Mouse (Mus musculus) thymus, postnatal 10 days (tissue): ENCODE measurements around the gene Zfp329.
"Not testable (repeated sequence)": the region's sequence is repeated elsewhere in the genome, so short reads cannot be mapped to it uniquely, and the experiment has no call there.

Experiments
- DNase-seq, 2 experiments: peaks; one replicate each; pipeline ENCODE4 v3.0.0; 2021; ENCODE audit warnings: low spot score in 2 of 2

Zfp329 gene

DNA sequence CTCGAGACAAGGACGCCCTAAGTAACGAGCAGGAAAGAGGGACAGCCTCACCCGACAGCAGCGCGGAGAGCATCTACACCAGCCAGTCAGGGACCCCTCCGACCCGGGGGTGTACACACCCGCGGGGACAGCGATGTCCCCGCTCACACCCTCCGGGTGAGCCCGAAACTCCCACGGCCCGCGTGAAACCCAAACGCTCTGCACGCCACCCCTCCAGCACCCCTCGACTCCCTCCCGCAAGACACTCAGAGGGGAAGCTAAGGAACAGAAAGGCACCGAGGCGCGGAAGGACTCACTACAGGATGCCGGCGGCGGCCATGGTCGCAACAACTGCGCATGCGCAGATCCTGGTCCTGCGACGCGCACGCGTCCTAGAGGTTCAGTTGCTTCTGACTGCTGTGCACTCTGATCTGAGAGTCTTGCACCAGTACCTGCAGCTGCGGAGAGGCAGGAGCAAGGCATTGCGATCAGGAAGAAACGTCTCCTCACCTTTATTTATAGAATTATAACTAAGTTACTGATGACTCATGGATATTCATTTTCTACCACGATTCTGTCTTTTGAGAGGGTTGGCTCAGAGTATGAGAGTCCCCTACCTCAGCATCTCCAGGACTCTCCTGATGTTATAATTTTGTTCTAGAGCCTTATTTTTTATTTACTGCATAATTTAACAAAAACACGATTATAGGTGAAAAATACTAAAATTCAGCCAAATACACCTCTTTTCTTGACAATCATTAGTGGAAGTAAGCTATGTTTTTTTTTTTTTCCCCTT is at the start of gene Zfp329:
Gene Zfp329, minus strand, starts transcription at position 338 of the 775 bp plus-strand sequence.
- DNase-seq = peak; percentile 88 to 93

DNA sequence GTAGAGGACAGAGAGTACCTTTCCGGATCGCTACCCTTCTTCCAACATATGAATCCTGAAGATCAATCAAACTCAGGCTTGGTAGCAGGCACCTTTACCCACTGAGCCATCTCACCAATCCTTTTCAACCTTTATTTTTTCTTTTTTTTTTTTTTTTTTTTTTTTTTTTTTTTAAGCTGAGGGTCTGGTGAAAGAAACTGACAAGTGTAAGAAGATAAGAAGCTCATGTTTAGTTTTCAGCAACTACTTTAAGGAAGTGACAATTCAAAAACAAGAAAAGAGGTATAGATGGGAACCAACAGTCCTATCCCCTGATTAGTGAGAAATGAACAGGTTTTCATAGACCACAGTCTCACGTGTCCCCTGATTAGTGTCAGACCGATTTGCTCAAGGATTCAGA is 17.1 kb upstream of the Zfp329 start:
- no peak for DNase-seq

DNA sequence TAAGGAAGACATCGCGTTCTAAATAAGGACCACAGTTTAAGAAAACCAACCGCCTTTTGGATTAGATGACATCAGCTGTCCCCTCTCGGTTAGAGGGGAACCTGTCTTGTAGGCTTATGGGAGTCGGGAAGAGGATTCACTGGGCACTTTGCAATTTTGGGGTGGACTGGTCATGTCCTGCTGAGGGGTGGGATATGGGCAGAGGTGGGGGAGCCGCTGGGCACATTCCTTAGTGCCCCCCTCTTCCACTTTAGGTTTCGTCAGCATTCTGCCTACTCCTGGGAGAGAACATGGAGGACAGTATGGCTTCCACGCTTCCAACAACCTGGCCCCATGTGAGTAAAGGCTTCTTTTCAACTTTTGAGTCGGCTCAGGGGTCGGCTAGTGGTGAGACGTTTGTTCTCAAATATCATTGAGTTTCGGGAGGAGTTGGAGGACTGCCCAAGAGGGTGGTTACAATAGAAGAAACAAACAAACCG is 16.6 kb upstream of the Zfp329 start:
- peak; percentile 8 to 18 for DNase-seq

GRCm38 (mm10) chr7:12834162-12835120 is 15.8 kb upstream of the Zfp329 start, which contains the start of gene Zfp110:
Gene Zfp110, plus strand, starts transcription at chr7:12834761.
- peak; percentile 84 to 86 for DNase-seq

DNA sequence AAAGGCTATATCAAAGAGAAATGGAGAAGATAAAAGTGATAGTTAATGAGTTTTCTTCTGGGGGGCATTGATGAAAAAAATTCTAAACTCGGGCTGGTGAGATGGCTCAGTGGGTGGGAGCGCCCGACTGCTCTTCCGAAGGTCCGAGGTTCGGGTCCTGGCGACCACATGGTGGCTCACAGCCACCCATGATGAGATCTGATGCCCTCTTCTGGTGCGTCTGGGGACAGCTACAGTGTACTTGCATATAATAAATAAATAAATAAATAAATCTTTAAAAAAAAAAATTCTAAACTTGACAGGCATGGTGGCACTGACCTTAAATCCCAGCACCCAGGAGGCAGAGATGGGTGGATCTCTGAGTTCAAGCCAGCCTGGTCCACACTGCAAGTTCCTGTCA is 3.1 kb downstream of the Zfp329 start:
- no peak for DNase-seq

DNA sequence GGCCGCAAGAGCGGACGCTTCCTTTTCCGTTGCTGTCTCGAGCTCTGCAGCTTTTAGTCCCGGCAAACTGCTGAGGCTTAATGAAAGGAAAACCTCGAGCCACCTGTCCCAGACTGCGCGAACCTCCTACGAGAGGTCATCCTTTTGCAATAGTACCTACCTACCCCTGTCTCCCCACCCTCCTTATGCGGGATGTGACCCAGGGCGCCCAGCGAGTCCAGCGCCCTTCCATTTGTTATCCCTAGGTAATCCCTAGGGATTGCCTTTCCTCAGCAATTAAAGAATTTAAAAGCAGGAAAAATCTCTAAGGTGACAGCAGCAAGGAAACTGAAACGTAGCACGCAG is 15.0 kb downstream of the Zfp329 start:
- DNase-seq = no peak

DNA sequence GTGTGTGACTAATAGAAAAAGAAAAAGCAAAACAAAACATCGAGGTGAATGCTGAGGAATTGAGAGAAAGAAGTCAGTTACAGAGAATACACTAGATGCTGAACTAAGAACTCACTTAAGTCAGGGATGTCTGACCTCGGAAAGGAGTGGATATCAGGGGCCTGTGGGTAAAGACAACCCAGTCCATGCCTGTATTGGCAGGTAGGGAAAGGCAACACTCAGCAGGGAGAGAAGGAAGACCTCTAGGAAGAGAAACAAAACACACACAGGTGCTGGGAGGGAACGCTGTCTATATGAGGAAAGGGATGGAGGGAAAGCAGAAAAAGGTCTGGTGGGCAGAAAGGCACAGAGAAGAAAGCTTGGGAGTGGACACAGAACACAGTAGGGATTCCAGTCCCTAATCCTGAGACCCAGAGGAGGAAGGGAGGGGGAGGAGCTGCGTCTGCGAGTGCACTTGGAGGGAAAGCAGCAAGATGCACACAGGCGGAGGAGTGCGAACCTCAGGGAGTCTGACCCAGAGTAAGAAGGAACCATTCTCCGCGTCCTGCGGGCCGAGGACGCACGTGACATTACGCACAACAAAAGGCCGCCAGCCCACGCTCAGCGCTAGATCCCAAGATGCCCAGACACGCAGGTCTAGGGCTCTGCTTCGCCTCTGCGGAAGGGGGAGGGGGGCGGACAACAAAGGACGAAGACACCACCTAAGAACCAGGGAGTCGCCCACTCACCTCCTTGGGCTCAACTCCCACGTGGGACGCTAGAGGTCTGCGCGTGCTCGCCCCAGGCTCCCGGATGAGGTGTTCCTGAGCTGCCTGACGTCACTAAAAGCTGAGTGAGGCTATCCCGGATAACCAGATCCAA is 15.6 kb downstream of the Zfp329 start, which contains the start of gene Zscan18:
Gene Zscan18, minus strand, starts transcription at position 770 of the 861 bp plus-strand sequence.
- peak; percentile 49 to 56 for DNase-seq

DNA sequence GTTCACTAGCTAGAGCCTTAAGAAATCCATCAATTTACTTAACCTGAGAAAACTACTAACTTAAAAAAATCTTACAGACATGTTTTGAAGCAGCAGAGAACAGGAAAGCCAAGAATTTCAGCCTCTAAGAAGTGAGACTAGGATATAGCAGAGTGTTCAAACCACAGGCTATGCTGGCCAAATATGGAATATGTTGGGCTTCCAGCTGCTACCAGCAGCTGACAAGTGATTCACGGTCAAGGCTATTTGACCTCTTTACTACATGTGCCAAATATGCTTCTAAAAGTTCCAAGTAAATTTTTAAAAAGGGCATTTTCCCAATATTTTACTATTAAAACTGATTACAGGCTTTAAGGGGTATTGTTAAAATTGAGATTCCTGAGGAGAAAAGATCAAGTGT is 19.1 kb downstream of the Zfp329 start:
- no peak for DNase-seq

DNA sequence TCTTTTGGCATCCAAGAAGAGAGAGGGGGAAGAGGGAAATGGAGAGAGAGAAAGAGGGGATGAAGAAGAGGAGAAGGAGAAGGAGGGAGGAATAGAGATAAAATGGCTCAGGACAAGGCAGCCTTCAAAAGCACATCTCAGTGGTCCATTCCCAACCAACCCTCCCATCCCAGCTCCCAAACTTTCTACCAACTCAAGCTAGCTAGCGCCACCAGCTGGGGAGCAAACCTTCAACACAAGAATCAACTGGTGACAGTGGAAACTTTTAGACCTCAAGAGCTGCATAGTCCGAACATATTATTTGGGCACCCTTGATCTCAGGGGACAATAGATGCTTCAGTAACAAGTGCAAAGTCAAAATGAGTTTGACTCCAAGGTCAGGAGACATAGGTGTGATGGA is 20.7 kb downstream of the Zfp329 start:
- no peak for DNase-seq

DNA sequence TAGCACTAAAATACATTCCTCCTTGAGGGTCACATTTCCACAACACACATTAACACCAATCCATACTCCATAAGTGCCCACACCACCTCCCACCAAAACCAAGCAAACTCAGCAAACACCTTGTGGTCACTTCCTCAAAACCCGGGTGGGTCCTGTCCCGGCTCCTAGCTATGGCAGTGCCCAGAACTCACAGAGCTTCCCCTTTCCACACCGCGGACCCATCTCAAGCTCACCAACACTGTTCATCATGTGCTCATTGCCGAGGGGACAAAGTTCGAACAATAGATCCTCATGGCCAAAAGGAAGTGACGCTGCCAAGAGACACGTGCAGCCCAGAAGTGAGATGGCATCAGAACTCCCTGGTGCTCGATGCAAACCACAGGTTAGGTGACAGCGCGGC is 26.0 kb downstream of the Zfp329 start:
- not testable (repeated sequence) for DNase-seq

DNA sequence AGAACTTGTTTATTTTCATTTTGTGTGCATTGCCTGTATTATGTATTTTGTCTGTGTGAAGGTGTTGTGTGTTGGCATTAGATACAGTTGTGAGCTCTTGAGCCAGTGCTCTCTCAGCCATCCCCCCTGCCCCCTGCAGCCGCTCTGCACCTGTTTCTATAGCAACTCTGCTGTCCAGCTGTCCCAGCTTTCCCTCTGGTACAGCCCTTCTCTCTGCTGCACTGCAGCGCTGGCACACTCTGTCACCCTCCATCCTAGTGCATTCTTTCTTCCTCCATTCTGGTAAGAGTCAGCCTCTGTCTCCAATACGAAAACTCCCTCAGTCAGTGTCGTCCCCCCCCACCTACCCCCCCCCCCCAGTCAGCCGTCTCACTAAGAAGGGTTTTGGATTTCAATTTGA is 30.6 kb downstream of the Zfp329 start:
- DNase-seq = no peak

DNA sequence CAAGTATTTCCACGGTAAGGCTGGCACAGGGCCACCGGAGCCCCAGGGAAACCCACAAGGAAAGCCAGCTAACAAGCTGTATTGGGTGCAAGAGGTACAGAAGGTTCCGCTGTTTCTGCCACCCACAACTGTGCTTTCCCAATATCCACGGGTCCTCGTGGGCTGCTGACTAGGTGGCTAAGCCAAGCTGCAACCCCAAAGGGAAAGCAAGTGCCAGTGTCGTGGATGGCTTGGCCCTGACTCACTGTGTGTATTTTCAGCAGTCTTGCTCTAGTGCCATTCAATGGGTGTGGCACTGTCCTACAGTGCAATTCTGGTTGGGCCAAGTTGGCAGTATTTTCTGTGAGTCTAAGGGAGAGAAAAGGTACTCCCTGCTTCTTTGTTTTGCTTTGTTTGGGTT is 31.3 kb downstream of the Zfp329 start:
- DNase-seq = no peak

DNA sequence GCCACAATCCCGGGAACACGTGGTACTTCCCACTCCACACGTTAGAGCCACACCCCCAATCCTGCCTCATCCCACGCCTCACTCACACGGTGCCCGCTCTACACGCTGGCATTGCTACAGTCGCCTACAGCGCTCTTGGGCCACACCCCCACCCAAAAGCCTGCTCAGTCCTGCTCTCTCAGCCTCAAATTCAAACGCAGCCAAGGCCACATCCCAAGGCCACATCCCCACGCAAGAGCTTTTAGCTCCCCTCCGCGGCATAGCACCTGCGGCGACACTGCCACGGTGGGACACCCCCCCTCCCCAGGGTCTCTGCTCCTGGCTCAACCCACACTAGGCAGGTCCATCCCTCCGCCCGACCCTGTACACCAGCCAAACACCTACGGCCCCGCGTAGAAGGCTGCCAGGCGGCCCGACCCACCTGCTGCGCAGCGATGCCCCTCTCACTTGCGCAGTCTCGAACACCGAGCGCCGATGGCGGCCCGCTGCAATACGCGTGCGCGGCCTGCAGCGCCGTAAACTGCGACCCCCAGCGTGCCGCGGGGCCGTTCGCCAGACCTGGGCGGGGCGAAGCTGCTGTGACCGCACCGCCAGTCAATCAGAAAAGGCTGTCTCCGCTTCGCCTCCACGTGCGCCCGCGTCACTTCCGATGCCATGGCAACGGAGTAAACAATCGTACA is 38.4 kb downstream of the Zfp329 start:
- peak; percentile 74 to 75 for DNase-seq

DNA sequence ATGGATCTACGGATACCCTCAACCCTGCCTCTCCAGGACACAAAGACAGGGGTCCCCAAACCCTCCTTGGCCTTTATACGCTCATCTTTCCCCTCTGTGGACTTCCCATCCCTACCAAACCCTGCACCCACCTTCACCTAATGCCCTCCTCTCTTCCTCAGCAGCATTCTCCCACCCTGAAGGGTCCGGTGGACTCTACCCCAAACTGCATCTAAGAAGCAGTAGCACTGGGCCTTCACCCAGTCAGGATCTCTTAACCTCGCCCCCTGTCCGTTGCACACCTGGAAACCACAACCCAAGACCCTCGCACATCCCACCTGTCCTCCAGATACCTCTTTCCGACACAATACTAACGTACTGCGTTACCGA is 38.9 kb downstream of the Zfp329 start:
- peak in 1 of 2 experiments; percentile 5 for DNase-seq

- DNase-seq = no peak
These were observed 39.5 kb downstream of the Zfp329 start for GRCm38 (mm10) chr7:12779141-12779540.

- DNase-seq = no peak
These were observed 44.1 kb downstream of the Zfp329 start for GRCm38 (mm10) chr7:12774606-12775005.

GRCm38 (mm10) chr7:12774111-12774510 is 44.5 kb downstream of the Zfp329 start:
- DNase-seq = no peak
